Mouse (Mus musculus) myocyte (in vitro differentiated cells): ENCODE data around the gene Usp38.

Experiments used
- E2F4 ChIP-seq: IDR thresholded peaks from one replicate; pipeline ENCODE4 v1.6.1; 2011; ENCODE audit warnings: mild to moderate bottlenecking, control low read depth, moderate library complexity; ENCODE audit not compliant: insufficient read depth
- MAX ChIP-seq: IDR thresholded peaks from one replicate; pipeline ENCODE4 v1.6.1; 2011; ENCODE audit warnings: low read depth, mild to moderate bottlenecking, control low read depth
- POLR2A ChIP-seq: IDR thresholded peaks from one replicate; pipeline ENCODE4 v1.6.1; 2011; ENCODE audit warnings: low read depth, mild to moderate bottlenecking, control low read depth, moderate library complexity; ENCODE audit not compliant: insufficient read length
- POLR2AphosphoS2 ChIP-seq: IDR thresholded peaks from one replicate; pipeline ENCODE4 v1.6.1; 2011; ENCODE audit warnings: low read depth, control low read depth; ENCODE audit not compliant: insufficient read length
- TCF12 ChIP-seq: IDR thresholded peaks from one replicate; pipeline ENCODE4 v1.6.1; 2011; ENCODE audit warnings: mild to moderate bottlenecking, control low read depth; ENCODE audit not compliant: poor library complexity, insufficient read depth, severe bottlenecking
- TCF3 ChIP-seq: IDR thresholded peaks from one replicate; pipeline ENCODE4 v1.6.1; 2011; ENCODE audit warnings: low read depth, control low read depth; ENCODE audit not compliant: insufficient read length
- USF1 ChIP-seq: IDR thresholded peaks from one replicate; pipeline ENCODE4 v1.6.1; 2011; ENCODE audit warnings: low read depth, mild to moderate bottlenecking, control low read depth, moderate library complexity

DNA sequence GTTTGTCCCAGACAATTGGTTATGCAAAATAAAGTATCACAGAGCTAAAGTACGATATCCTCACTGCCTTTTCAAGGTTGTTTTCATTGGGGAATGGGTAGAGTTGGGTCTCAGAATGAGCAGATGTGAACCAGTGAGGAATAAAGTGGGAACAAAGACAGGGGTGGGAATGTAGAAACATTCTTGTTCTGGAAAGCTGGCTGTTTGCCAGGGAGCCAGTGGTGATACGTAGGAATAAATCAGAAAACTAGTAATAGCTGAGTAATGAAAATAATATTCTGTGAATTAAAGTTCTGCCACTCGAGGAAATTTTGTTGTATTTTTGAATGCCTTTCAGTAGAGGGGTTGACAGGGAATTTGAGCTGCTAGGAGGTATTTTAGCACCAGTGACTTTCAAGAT lies 29.5 kb upstream of the Usp38 start:
- TF ChIP-seq POLR2A (no peak), USF1 (no peak), TCF3 (no peak), MAX (no peak), POLR2AphosphoS2 (no peak), E2F4 (no peak), TCF12 (no peak)
